Mouse (Mus musculus): Measurements from ENCODE around the gene Tnfrsf23.

- TF ChIP-seq CTCF (conservative IDR thresholded peaks at IDR 0.05 in 1 of 2, IDR thresholded peaks at IDR 0.05 in 1 of 2; ENCODE audit: low read depth in 2 of 2, low read length in 2 of 2) (no peak), POLR2A (IDR thresholded peaks at IDR 0.05; ENCODE audit: low read depth, low read length) (no peak), ETS1 (conservative IDR thresholded peaks at IDR 0.05; ENCODE audit: low read depth, low read length) (no peak), RCOR1 (conservative IDR thresholded peaks at IDR 0.05; ENCODE audit: low read depth, low read length) (no peak), RAD21 (IDR thresholded peaks at IDR 0.05; ENCODE audit: low read depth, low read length) (no peak), POLR2AphosphoS2 (IDR thresholded peaks at IDR 0.05; ENCODE audit: low read depth, low read length) (no peak), HCFC1 (IDR thresholded peaks at IDR 0.05; ENCODE audit: low read depth, low read length) (no peak), NRF1 (IDR thresholded peaks at IDR 0.05; ENCODE audit: low read depth, low read length) (no peak)
Observed at GRCm38 (mm10) chr7:143624561-143624960, 61.1 kb downstream of the Tnfrsf23 start.

Data from CH12.LX (cell line).